ENCODE assay signal across 8 mouse cellular contexts in the genomic region with DNA sequence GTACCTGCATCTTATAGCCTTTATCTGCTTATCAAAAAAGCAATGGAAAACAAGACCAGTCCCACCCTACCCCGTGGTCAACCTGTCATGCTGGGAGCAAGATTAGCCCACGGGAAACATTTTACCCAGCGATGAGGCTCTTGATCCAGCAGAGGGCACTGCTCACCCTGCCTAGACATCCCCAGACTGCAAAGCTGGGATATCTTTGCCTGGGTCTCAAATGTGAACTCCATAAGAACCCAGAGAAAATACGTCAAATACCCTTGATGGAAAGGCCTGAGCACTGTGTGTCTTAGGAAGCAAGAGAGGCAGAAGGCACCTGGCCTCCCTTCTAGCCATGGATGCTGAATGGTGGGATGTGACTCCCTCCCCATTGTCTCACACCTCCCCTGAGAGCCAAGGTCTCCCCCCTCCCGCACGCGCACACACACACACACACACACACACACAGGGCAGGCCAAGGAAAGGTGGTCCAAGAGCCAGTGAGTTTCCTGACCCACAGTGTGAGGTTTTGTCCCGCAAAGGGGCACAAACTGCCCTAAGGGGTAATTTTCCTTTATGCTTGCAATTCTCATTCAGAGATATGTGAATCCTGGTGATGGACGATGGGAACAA.
DNase-seq lines count a peak whose midpoint lies in the region; ATAC-seq lines count a peak whose summit lies in the region.

No protein-coding gene starts in this region.

- peak overlapping the region; percentile 28; the same call in 1 of the 2 replicates for H3K27ac ChIP-seq in forebrain, embryonic 15.5 days (replicated peaks)
- 0 out of 2 replicates have a peak overlapping the region, but pooled peaks have one; percentile 4 for H3K27ac ChIP-seq in hindbrain, embryonic 11.5 days (ENCODE audit: low read depth, low read length)

- H3K4me3 ChIP-seq in forebrain, embryonic 15.5 days: no peak overlapping the region
- H3K4me3 ChIP-seq in hindbrain, embryonic 11.5 days (ENCODE audit: low read depth, low read length): no peak overlapping the region

- H3K4me1 ChIP-seq in forebrain, embryonic 15.5 days: peaks cover 21% of the 10 kb centered on the region
- peaks cover 14% of the 10 kb centered on the region for H3K4me1 ChIP-seq in hindbrain, embryonic 11.5 days (replicated peaks; ENCODE audit: control insufficient read depth, insufficient read depth, low read length)

- H3K27me3 ChIP-seq in forebrain, embryonic 15.5 days: no peaks in the 10 kb centered on the region
- H3K27me3 ChIP-seq in hindbrain, embryonic 11.5 days (ENCODE audit: control insufficient read depth, insufficient read depth, low read length): no peaks in the 10 kb centered on the region

- peak; percentile 61 to 70 for DNase-seq in left cerebral cortex, adult 18-20 months (ENCODE audit: low spot score in 2 of 2)
- no peak for DNase-seq in left cerebral cortex, adult 11 months (ENCODE audit: low spot score)
- DNase-seq in cerebellum, adult 11-12 months: peak; percentile 62
- DNase-seq in hindbrain, embryonic 11.5 days (ENCODE audit: low spot score): peak; percentile 79
- peak; percentile 52 to 62 for DNase-seq in layer of hippocampus, postnatal 36 days
- peak; percentile 65 to 76 for DNase-seq in lung, postnatal 4 days
- peak; percentile 56 for DNase-seq in right cerebral cortex, postnatal 25 days

- whole genome bisulfite sequencing in forebrain, embryonic 15.5 days: 38% methylated on average over 9 of the region's 9 CpGs
- WGBS in hindbrain, embryonic 11.5 days: 45% methylated on average over 9 of the region's 9 CpGs

- H3K9ac ChIP-seq in forebrain, embryonic 15.5 days (replicated peaks): no peak overlapping the region
- H3K9ac ChIP-seq in hindbrain, embryonic 11.5 days (ENCODE audit: low read depth, low read length): no peak overlapping the region

- H3K4me2 ChIP-seq in forebrain, embryonic 15.5 days (replicated peaks): no peak overlapping the region
- no peak overlapping the region for H3K4me2 ChIP-seq in hindbrain, embryonic 11.5 days (replicated peaks; ENCODE audit: low read depth, low read length)

- no peaks in the 10 kb centered on the region for H3K36me3 ChIP-seq in forebrain, embryonic 15.5 days
- H3K36me3 ChIP-seq in hindbrain, embryonic 11.5 days (ENCODE audit: control insufficient read depth, insufficient read depth, low read length): no peaks in the 10 kb centered on the region

- no peaks in the 10 kb centered on the region for H3K9me3 ChIP-seq in forebrain, embryonic 15.5 days
- H3K9me3 ChIP-seq in hindbrain, embryonic 11.5 days (ENCODE audit: control insufficient read depth, low read length): no peaks in the 10 kb centered on the region

- peak; percentile 61 for ATAC-seq in forebrain, embryonic 15.5 days (replicated peaks)
- peak; percentile 60 for ATAC-seq in hindbrain, embryonic 11.5 days (ENCODE audit: low FRiP score)
